Comparison of ENCODE assay signal across 25 mouse cellular contexts in genomic region chr14:121934597-121934946, GRCm38 (mm10). TPM values are rescaled to one million over a fixed set of nuclear protein-coding genes. Genes with fewer than 3 reads are reported as not detected.
DNase-seq lines count a peak whose midpoint lies in the region; ATAC-seq and TF ChIP-seq lines count a peak whose summit lies in the region.
"Had no signal": no experiment of that assay in that cellular context is flagged by ENCODE, and none has a peak within 500 bp of the region (broad histone marks: within the 10 kb centered on the region; RNA-seq: fewer than 3 reads in every experiment).

No protein-coding gene starts in this region.

- H3K4me2 ChIP-seq in hindbrain, embryonic 13.5 days: no peak overlapping the region
- H3K4me2 ChIP-seq in hindbrain, embryonic 16.5 days (ENCODE audit: low read length): no peak overlapping the region
- H3K4me2 ChIP-seq: embryonic facial prominence, embryonic 12.5 days; forebrain, embryonic 12.5 days; heart, embryonic 12.5 days; hindbrain, embryonic 12.5 days had no signal

- H3K9ac ChIP-seq in hindbrain, embryonic 13.5 days: no peak overlapping the region
- H3K9ac ChIP-seq in hindbrain, embryonic 16.5 days (ENCODE audit: low read depth, low read length): no peak overlapping the region
- H3K9ac ChIP-seq: embryonic facial prominence, embryonic 12.5 days; forebrain, embryonic 12.5 days; forebrain, postnatal 0 days; heart, embryonic 12.5 days; hindbrain, embryonic 12.5 days had no signal

- WGBS in hindbrain, embryonic 13.5 days: 94% methylated on average over 5 of the region's 5 CpGs
- 96% methylated on average over 5 of the region's 5 CpGs for WGBS in hindbrain, embryonic 16.5 days

- peak overlapping the region; percentile 33; the same call in 1 of the 2 replicates for H3K27ac ChIP-seq in bone marrow macrophage, adult 2 months (ENCODE audit: insufficient read depth, low read depth, low read length)
- H3K27ac ChIP-seq in hindbrain, embryonic 13.5 days: no peak overlapping the region
- no peak overlapping the region for H3K27ac ChIP-seq in hindbrain, embryonic 16.5 days (ENCODE audit: low read depth, low read length)
- H3K27ac ChIP-seq: embryonic facial prominence, embryonic 12.5 days; forebrain, embryonic 12.5 days; gastrocnemius, adult 2 months; hindbrain, embryonic 12.5 days had no signal

- TF ChIP-seq CTCF in bone marrow macrophage, adult 2 months (IDR thresholded peaks at IDR 0.05; ENCODE audit: low read depth, low read length): no peak

- H3K4me1 ChIP-seq in bone marrow macrophage, adult 2 months (ENCODE audit: control insufficient read depth, insufficient read depth, low read length): peaks cover 67% of the 10 kb centered on the region
- peaks cover 7% of the 10 kb centered on the region for H3K4me1 ChIP-seq in hindbrain, embryonic 13.5 days (replicated peaks)
- peaks cover 3% of the 10 kb centered on the region; the same call in 1 of the 2 replicates for H3K4me1 ChIP-seq in hindbrain, embryonic 16.5 days (ENCODE audit: control insufficient read depth, insufficient read depth, low read depth, low read length)
- H3K4me1 ChIP-seq: embryonic facial prominence, embryonic 12.5 days had no signal

- peaks cover 27% of the 10 kb centered on the region for H3K36me3 ChIP-seq in hindbrain, embryonic 13.5 days
- H3K36me3 ChIP-seq in hindbrain, embryonic 16.5 days (ENCODE audit: control insufficient read depth, insufficient read depth, low read length): peaks cover 4% of the 10 kb centered on the region; the same call in 1 of the 2 replicates

- ATAC-seq in monocyte, adult 5-6 weeks (replicated peaks; ENCODE audit: insufficient number of reproducible peaks, low FRiP score, low TSS enrichment, poor library complexity, severe bottlenecking): 0 out of 2 replicates have a peak, but pooled peaks have one; percentile 23
- no peak for ATAC-seq in erythroid progenitor cell, adult 5-6 weeks (replicated peaks; ENCODE audit: low FRiP score, poor library complexity, severe bottlenecking)
- ATAC-seq in hindbrain, embryonic 13.5 days (ENCODE audit: low FRiP score): no peak
- ATAC-seq in hindbrain, embryonic 16.5 days: no peak
- ATAC-seq: CD4-positive, CD25-positive, alpha-beta regulatory T cell, adult 4 months; forebrain, postnatal 0 days; intestine, embryonic 16.5 days had no signal

- H3K9me3 ChIP-seq in hindbrain, embryonic 13.5 days: no peaks in the 10 kb centered on the region; the same call in 1 of the 2 replicates
- no peaks in the 10 kb centered on the region for H3K9me3 ChIP-seq in hindbrain, embryonic 16.5 days (ENCODE audit: control insufficient read depth, low read length)

- DNase-seq in 416B (ENCODE audit: low read depth): peak; percentile 70
- peak; percentile 61 for DNase-seq in induced T-regulatory cell, adult 2 months (ENCODE audit: low read depth)
- DNase-seq: adrenal gland, adult 8-10 months; adrenal gland, postnatal 36 days; B cell, adult 2 months; cerebellum, adult 11 months; cerebellum, adult 8-10 months; cerebellum, postnatal 14 days; forebrain, postnatal 0 days; gastrocnemius, adult 2 months; gastrocnemius, postnatal 25 days; heart, adult 18-20 months had no signal

- TF ChIP-seq POLR2A in bone marrow macrophage, adult 2 months (IDR thresholded peaks at IDR 0.05; ENCODE audit: borderline replicate concordance, low read depth, low read length): no peak

- H3K27me3 ChIP-seq in hindbrain, embryonic 13.5 days: no peaks in the 10 kb centered on the region
- no peaks in the 10 kb centered on the region for H3K27me3 ChIP-seq in hindbrain, embryonic 16.5 days (replicated peaks; ENCODE audit: control insufficient read depth, insufficient read depth, low read length)
- H3K27me3 ChIP-seq: embryonic facial prominence, embryonic 12.5 days; forebrain, embryonic 12.5 days; heart, embryonic 12.5 days; hindbrain, embryonic 12.5 days had no signal

- no peak overlapping the region for H3K4me3 ChIP-seq in bone marrow macrophage, adult 2 months (ENCODE audit: insufficient read depth, low read length)
- no peak overlapping the region for H3K4me3 ChIP-seq in hindbrain, embryonic 13.5 days
- H3K4me3 ChIP-seq in hindbrain, embryonic 16.5 days (ENCODE audit: low read length): no peak overlapping the region
- H3K4me3 ChIP-seq: embryonic facial prominence, embryonic 12.5 days; forebrain, embryonic 12.5 days; gastrocnemius, adult 2 months; heart, embryonic 12.5 days; hindbrain, embryonic 12.5 days had no signal

RNA-seq across cellular contexts. Expression of gene Gpr18, which starts 19.0 kb away (rescaled TPM):
- 6.5 and 6.8 TPM in 2 replicates for polyA plus RNA-seq in bone marrow macrophage, adult 2 months (2012; ENCODE audit: insufficient read depth, insufficient read length, missing spikeins)
- total RNA-seq in monocyte, adult 5-6 weeks (2017): 31.4 to 45.9 TPM (median 34.6 TPM) in 3 replicates
- 4.0 TPM in 1 of 2 replicates, not detected in the other for total RNA-seq in erythroid progenitor cell, adult 5-6 weeks (2015; ENCODE audit: low replicate concordance)
- 0.64 and 2.9 TPM in 2 replicates for total RNA-seq in erythroid progenitor cell, adult 5-6 weeks (2017; ENCODE audit: low replicate concordance)
- 0.21 and 0.36 TPM in 2 replicates for polyA plus RNA-seq in hindbrain, embryonic 13.5 days (2015; fragmentation: Nextera tagmentation; extraction: Ambion mirVana)
- polyA plus RNA-seq in hindbrain, embryonic 16.5 days (2015; fragmentation: Nextera tagmentation; extraction: Ambion mirVana): 0.10 and 0.16 TPM in 2 replicates
- total RNA-seq: forebrain, postnatal 0 days; gastrocnemius, adult 2 months; gastrocnemius, postnatal 25 days had no signal
- polyA plus RNA-seq: brain, embryonic 14.5 days; forebrain, postnatal 0 days; G1E; hindbrain, embryonic 12.5 days had no signal

RNA-seq across cellular contexts. Expression of gene Gpr183, which starts 30.4 kb away (rescaled TPM):
- polyA plus RNA-seq in bone marrow macrophage, adult 2 months (2012; ENCODE audit: insufficient read depth, insufficient read length, missing spikeins): 33.0 and 34.1 TPM in 2 replicates
- 14.6 to 34.3 TPM (median 25.6 TPM) in 3 replicates for total RNA-seq in monocyte, adult 5-6 weeks (2017)
- 2.5 and 4.3 TPM in 2 replicates for total RNA-seq in erythroid progenitor cell, adult 5-6 weeks (2015; ENCODE audit: low replicate concordance)
- 1.2 and 1.5 TPM in 2 replicates for total RNA-seq in erythroid progenitor cell, adult 5-6 weeks (2017; ENCODE audit: low replicate concordance)
- 1.0 and 1.2 TPM in 2 replicates for polyA plus RNA-seq in hindbrain, embryonic 13.5 days (2015; fragmentation: Nextera tagmentation; extraction: Ambion mirVana)
- 0.81 and 1.2 TPM in 2 replicates for polyA plus RNA-seq in hindbrain, embryonic 16.5 days (2015; fragmentation: Nextera tagmentation; extraction: Ambion mirVana)

RNA-seq across cellular contexts. Expression of gene Ubac2, which starts 56.2 kb away (rescaled TPM):
- 41.2 and 49.0 TPM in 2 replicates for polyA plus RNA-seq in bone marrow macrophage, adult 2 months (2012; ENCODE audit: insufficient read depth, insufficient read length, missing spikeins)
- 25.2 to 53.9 TPM (median 36.5 TPM) in 3 replicates for total RNA-seq in monocyte, adult 5-6 weeks (2017)
- 8.4 and 23.4 TPM in 2 replicates for total RNA-seq in erythroid progenitor cell, adult 5-6 weeks (2015; ENCODE audit: low replicate concordance)
- total RNA-seq in erythroid progenitor cell, adult 5-6 weeks (2017; ENCODE audit: low replicate concordance): 6.2 and 6.4 TPM in 2 replicates
- polyA plus RNA-seq in hindbrain, embryonic 13.5 days (2015; fragmentation: Nextera tagmentation; extraction: Ambion mirVana): 49.3 and 56.9 TPM in 2 replicates
- polyA plus RNA-seq in hindbrain, embryonic 16.5 days (2015; fragmentation: Nextera tagmentation; extraction: Ambion mirVana): 48.9 and 51.8 TPM in 2 replicates

Comparison
In these comparisons a context has a peak if more than half of its experiments do, and no peak if none do; other contexts are left out.
1. RNA of gene Gpr183, which starts 30.4 kb away (polyA plus RNA-seq): 33.0 to 34.1 TPM in bone marrow macrophage, adult 2 months; 1.0 to 1.2 TPM in hindbrain, embryonic 13.5 days and 0.81 to 1.2 TPM in hindbrain, embryonic 16.5 days; every median in the first group is over 10 times any median in the second.